ENCODE assay signal across 8 mouse cellular contexts in the genomic region with DNA sequence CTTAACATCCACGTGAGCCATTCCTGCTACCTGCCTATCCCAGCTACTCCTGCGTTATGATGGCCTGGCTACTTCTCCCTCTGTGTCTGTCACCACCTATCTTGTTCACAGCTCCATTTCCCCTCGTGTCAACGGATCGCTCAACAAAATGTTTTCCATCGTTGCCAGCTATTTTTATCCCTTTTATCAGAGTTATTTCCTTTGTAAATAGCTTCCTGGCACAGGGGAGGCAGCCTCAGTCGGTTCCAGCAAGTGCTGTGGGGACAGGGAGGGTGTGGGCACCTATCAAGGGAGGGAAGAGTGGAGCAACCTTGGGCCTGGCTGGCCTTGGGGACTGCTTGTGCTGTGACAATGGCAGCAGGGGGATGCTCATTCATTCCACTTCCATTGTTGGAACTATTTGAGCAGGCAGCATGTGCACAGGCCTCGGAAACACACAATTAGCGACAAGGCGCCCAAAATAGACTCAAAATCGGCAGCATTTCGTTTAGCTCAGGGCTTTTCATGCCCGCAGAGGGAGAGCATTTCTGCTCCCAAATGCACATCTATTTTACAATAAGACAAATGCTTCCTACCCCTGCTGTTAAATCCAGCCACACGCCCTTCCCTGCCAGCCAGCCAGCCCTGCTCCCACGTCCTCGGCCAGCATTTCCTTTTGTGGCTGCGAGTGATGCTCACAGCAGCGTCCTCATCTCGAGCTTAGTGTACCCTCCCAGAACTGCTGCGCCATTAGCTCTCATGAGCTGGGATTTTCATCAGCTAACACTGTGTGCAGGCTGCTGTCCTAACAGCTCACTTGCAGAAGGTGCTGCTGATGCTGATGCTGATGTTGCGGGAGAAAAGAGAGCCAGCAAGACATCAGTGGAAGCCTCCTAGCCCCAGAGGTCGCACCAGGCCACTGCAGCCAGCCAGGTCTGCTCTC.
DNase-seq lines count a peak whose midpoint lies in the region; ATAC-seq and TF ChIP-seq lines count a peak whose summit lies in the region.
"Had no signal": no experiment of that assay in that cellular context is flagged by ENCODE, and none has a peak within 500 bp of the region (broad histone marks: within the 10 kb centered on the region; RNA-seq: fewer than 3 reads in every experiment).

No protein-coding gene starts in this region.

- H3K27ac ChIP-seq in heart, postnatal 0 days (ENCODE audit: low read depth), result peak overlapping the region; percentile 93
- H3K27ac ChIP-seq: limb, embryonic 12.5 days had no signal

- H3K9ac ChIP-seq in heart, postnatal 0 days (replicated peaks; ENCODE audit: low read depth, low read length), result 0 out of 2 replicates have a peak overlapping the region, but pooled peaks have one; percentile 6
- H3K9ac ChIP-seq: limb, embryonic 12.5 days had no signal

- H3K4me1 ChIP-seq in heart, postnatal 0 days (ENCODE audit: control insufficient read depth, insufficient read depth), result peaks cover 21% of the 10 kb centered on the region

- TF ChIP-seq CTCF in heart, postnatal 0 days (IDR thresholded peaks at IDR 0.05; ENCODE audit: low read depth), result peak; percentile 7; the same call in 1 of the 2 replicates

- H3K4me2 ChIP-seq in heart, postnatal 0 days (ENCODE audit: low read depth, low read length), result peak overlapping the region; percentile 11; the same call in 1 of the 2 replicates
- H3K4me2 ChIP-seq: limb, embryonic 12.5 days had no signal

- 13% methylated on average over 22 of the region's 22 CpGs for WGBS in heart, postnatal 0 days

- no peaks in the 10 kb centered on the region for H3K9me3 ChIP-seq in heart, postnatal 0 days (replicated peaks; ENCODE audit: control insufficient read depth, low read length)
- H3K9me3 ChIP-seq: limb, embryonic 12.5 days had no signal

- no peak overlapping the region for H3K4me3 ChIP-seq in heart, postnatal 0 days (ENCODE audit: low read depth, low read length)
- H3K4me3 ChIP-seq: limb, embryonic 12.5 days had no signal

- no peaks in the 10 kb centered on the region for H3K36me3 ChIP-seq in heart, postnatal 0 days (replicated peaks; ENCODE audit: control insufficient read depth, insufficient read depth, low read length)
- H3K36me3 ChIP-seq: limb, embryonic 12.5 days had no signal

- ATAC-seq in heart, postnatal 0 days (ENCODE audit: insufficient read depth, low read depth), result peak; percentile 98
- no peak for ATAC-seq in granulocyte monocyte progenitor cell, adult 5-6 weeks (replicated peaks; ENCODE audit: poor library complexity, severe bottlenecking)

- DNase-seq in brain, adult 2 months (ENCODE audit: low read depth, low spot score), result peak; percentile 89
- DNase-seq in cerebellum, postnatal 25 days, result peak; percentile 56 to 58
- DNase-seq in heart, postnatal 0 days (ENCODE audit: low spot score), result peak; percentile 96
- peak; percentile 51 for DNase-seq in layer of hippocampus, adult 9-10 months (ENCODE audit: low spot score)
- peak; percentile 38 to 73 for DNase-seq in lung, postnatal 4 days
- DNase-seq in telencephalon, adult 2 months (ENCODE audit: low read depth, low spot score), result peak; percentile 82

- TF ChIP-seq EP300 in heart, postnatal 0 days (IDR thresholded peaks at IDR 0.05; ENCODE audit: low read depth), result peak; percentile 97

- H3K27me3 ChIP-seq in heart, postnatal 0 days (ENCODE audit: control insufficient read depth, insufficient read depth, low read length), result no peaks in the 10 kb centered on the region
- H3K27me3 ChIP-seq: limb, embryonic 12.5 days had no signal
